Mouse (Mus musculus) heart, adult 9 months (tissue): ENCODE measurements around the gene Ric3.
"Not testable (repeated sequence)": the region's sequence is repeated elsewhere in the genome, so short reads cannot be mapped to it uniquely, and the experiment has no call there.

Experiments used
- DNase-seq, 2 experiments: peaks; one replicate each; pipeline ENCODE4 v3.0.0; 2022; ENCODE audit warnings: low spot score in 2 of 2

Ric3 gene

GRCm38 (mm10) chr7:109083113-109083812 lies at the start of gene Ric3:
Gene Ric3, minus strand, starts transcription at chr7:109083331.
- peak; percentile 15 to 42 for DNase-seq

- DNase-seq: no peak
Observed at GRCm38 (mm10) chr7:109131565-109131964, 48.4 kb upstream of the Ric3 start.

GRCm38 (mm10) chr7:109129946-109130686 lies 47.0 kb upstream of the Ric3 start:
- no peak for DNase-seq

GRCm38 (mm10) chr7:109129442-109129841 lies 46.3 kb upstream of the Ric3 start:
- no peak for DNase-seq

- no peak for DNase-seq
Observed at GRCm38 (mm10) chr7:109115929-109116328, 32.8 kb upstream of the Ric3 start.

- DNase-seq: not testable (repeated sequence)
Observed at GRCm38 (mm10) chr7:109115488-109115887, 32.4 kb upstream of the Ric3 start.

GRCm38 (mm10) chr7:109114950-109115349 lies 31.8 kb upstream of the Ric3 start:
- no peak for DNase-seq

GRCm38 (mm10) chr7:109111000-109111399 lies 27.9 kb upstream of the Ric3 start:
- no peak for DNase-seq

GRCm38 (mm10) chr7:109104894-109105293 lies 21.8 kb upstream of the Ric3 start:
- DNase-seq: no peak

GRCm38 (mm10) chr7:109101167-109101566 lies 18.0 kb upstream of the Ric3 start:
- DNase-seq: no peak

- DNase-seq: peak in 1 of 2 experiments; percentile 3
Observed at GRCm38 (mm10) chr7:109098145-109099018, 15.3 kb upstream of the Ric3 start.

GRCm38 (mm10) chr7:109097203-109097602 lies 14.1 kb upstream of the Ric3 start:
- DNase-seq: no peak

GRCm38 (mm10) chr7:109096618-109097017 lies 13.5 kb upstream of the Ric3 start:
- no peak for DNase-seq

GRCm38 (mm10) chr7:109094294-109094693 lies 11.2 kb upstream of the Ric3 start:
- DNase-seq: no peak

- not testable (repeated sequence) for DNase-seq
Observed at GRCm38 (mm10) chr7:109091316-109091715, 8.2 kb upstream of the Ric3 start.

GRCm38 (mm10) chr7:109086946-109087345 lies 3.8 kb upstream of the Ric3 start:
- no peak for DNase-seq

GRCm38 (mm10) chr7:109083813-109084184 lies 668 bp upstream of the Ric3 start:
- DNase-seq: no peak

GRCm38 (mm10) chr7:109082269-109083112 lies 640 bp downstream of the Ric3 start:
- no peak for DNase-seq

- no peak for DNase-seq
Observed at GRCm38 (mm10) chr7:109072326-109072725, 10.8 kb downstream of the Ric3 start.

- DNase-seq: no peak
Observed at GRCm38 (mm10) chr7:109069641-109070040, 13.5 kb downstream of the Ric3 start.

- no peak for DNase-seq
Observed at GRCm38 (mm10) chr7:109059536-109059935, 23.6 kb downstream of the Ric3 start.
